Mouse (Mus musculus) limb, embryonic 13.5 days (tissue): ENCODE measurements around the gene Rffl. TPM values are rescaled to one million over a fixed set of nuclear protein-coding genes. Genes with fewer than 3 reads are reported as not detected.

ENCODE experiments used
- ATAC-seq: fragments of 200-750 bp; cut with Nextera tagmentation; 2 replicates; pipeline ENCODE4 v1.8.0; 2017; ENCODE audit warnings: low read depth, moderate number of reproducible peaks, moderate TSS enrichment; ENCODE audit not compliant: low FRiP score
- H3K27ac ChIP-seq: fragments of 300-500 bp; sonication (generic); 2 replicates; pipeline ENCODE4 v1.5.1; 2015; ENCODE audit warnings: inconsistent platforms, mild to moderate bottlenecking, moderate library complexity
- H3K27me3 ChIP-seq: fragments of 300-500 bp; sonication (generic); 2 replicates; pipeline ENCODE4 v1.6.1; 2015; ENCODE audit warnings: mild to moderate bottlenecking, inconsistent platforms
- H3K36me3 ChIP-seq: fragments of 300-500 bp; sonication (generic); 2 replicates; pipeline ENCODE4 v1.6.1; 2015; ENCODE audit warnings: inconsistent platforms, mild to moderate bottlenecking, moderate library complexity
- H3K4me1 ChIP-seq: fragments of 300-500 bp; sonication (generic); 2 replicates; pipeline ENCODE4 v1.6.1; 2015; ENCODE audit warnings: inconsistent platforms
- H3K4me2 ChIP-seq: fragments of 300-500 bp; sonication (generic); replicated peaks from 2 replicates; pipeline ENCODE4 v1.6.1; 2015; ENCODE audit warnings: inconsistent platforms, mild to moderate bottlenecking, moderate library complexity
- H3K4me3 ChIP-seq: fragments of 300-500 bp; sonication (generic); 2 replicates; pipeline ENCODE4 v1.5.1; 2015; ENCODE audit warnings: moderate library complexity, mild to moderate bottlenecking, inconsistent platforms
- H3K9ac ChIP-seq: fragments of 300-500 bp; sonication (generic); 2 replicates; pipeline ENCODE4 v1.6.1; 2015; ENCODE audit warnings: mild to moderate bottlenecking, inconsistent platforms
- H3K9me3 ChIP-seq: fragments of 300-500 bp; sonication (generic); 2 replicates; pipeline ENCODE4 v1.6.1; 2016; ENCODE audit warnings: inconsistent platforms
- WGBS: fragments of 180-500 bp; shearing (Covaris S2); methylation state at CpG from one replicate; pipeline ENCODE4 v1.1.7; 2015; 5-methylcytosine and 5-hydroxymethylcytosine counted together
- polyA plus RNA-seq: library from polyadenylated mRNA; unstranded; fragments of >200 nt; fragmentation: Nextera tagmentation; extraction: Ambion mirVana; gene quantifications from 2 replicates; pipeline ENCODE4 v1.2.1, GENCODE M21; 2015

Rffl gene
- polyA plus RNA-seq, result 12.3 and 14.7 TPM in 2 replicates

DNA sequence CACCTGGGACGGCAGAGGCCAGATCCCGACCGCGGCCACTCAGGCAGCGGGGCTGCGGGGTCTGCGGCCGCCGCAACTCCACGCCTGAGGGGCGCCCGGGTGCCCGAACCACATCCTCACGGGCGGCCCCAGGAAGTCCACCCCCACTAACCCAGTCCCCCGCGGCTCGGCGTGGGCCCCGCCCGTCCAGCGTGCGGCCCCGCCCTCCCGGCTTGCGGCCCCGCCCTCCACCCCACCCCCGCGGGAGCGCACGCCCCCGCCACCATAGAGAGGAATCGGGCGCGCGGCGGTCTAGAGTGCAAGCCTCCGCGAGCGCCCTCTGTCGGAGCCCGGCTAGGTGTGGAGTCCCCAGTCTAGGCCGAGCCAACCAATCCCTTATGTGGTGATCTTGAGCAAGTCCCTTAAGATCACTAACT is at the start of gene Rffl:
Gene Rffl (minus strand): TSS at position 180 of the 416 bp plus-strand sequence.
- WGBS, result under 1% methylated on average over 39 of the region's 43 CpGs

DNA sequence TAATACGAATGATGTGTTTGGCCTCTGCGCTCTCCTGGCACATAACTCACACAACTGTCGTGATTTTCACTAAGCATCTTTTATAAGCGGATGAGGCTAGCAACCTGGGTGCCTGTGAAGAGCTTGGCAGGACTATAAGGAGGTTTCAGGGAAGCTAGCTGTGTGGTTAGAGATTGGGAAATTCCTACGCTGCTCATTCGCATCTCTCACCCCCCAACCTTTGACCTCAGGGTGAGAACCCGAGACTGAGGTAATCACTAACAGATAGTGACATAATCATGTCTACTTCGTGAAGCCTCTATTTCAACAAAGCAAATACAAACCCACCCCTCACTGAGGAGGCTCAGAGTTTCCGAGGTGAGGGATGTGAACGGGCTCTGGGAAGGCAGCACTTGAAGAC is 49.8 kb upstream of the Rffl start:
- ATAC-seq, result no peak
- Histone ChIP-seq H3K9ac (no peak overlapping the region), H3K27ac (no peak overlapping the region), H3K4me3 (no peak overlapping the region), H3K36me3 (no peaks in the 10 kb centered on the region), H3K27me3 (peaks cover 57% of the 10 kb centered on the region), H3K4me1 (no peaks in the 10 kb centered on the region), H3K4me2 (no peak overlapping the region), H3K9me3 (no peaks in the 10 kb centered on the region)
- WGBS, result 39% methylated on average over 10 of the region's 10 CpGs

More for the DNA sequence above, at the start of gene Rffl:
- ATAC-seq, result peak; percentile 97
- Histone ChIP-seq H3K9ac (peak within 1 kb of the TSS; percentile 81), H3K9me3 (no peaks in the 10 kb centered on the region), H3K4me2 (peak within 1 kb of the TSS; percentile 77), H3K36me3 (no peaks in the 10 kb centered on the region), H3K4me1 (peaks cover 6% of the 10 kb centered on the region), H3K4me3 (peak within 1 kb of the TSS; percentile 85), H3K27ac (peak within 1 kb of the TSS; percentile 22; the same call in 1 of the 2 replicates), H3K27me3 (no peaks in the 10 kb centered on the region)

DNA sequence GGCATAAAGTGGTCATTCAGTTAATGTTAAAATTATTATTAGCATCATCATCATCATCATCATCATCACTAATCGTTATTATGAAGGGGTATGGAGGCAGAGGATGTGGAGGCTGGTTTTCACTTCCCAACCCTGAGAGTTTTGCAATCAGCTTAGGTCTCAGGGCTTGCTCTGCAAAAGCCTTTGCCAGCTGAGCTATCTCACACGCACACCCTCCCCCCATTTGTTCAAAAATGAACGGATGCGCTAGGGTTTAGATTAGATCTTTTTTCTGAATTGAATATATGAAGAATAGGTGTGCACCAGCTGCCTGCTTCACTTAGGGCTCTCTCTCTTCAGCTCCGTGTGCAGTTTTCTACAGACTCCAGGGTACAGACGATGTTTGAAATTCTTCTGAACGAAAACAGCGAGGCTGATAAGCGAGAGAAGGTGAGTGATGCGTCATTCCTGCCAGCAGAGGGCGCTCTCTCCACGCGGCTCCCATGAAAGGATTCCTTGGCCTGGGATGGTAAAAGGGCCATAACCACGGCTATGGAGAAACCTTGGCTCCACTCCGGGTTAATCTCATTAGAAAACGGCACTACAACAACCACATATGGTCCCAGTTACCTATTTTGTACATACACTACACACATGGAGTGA is 43.8 kb upstream of the Rffl start:
- Histone ChIP-seq H3K4me2 (peak overlapping the region; percentile 53), H3K4me3 (peak overlapping the region; percentile 17; the same call in 1 of the 2 replicates), H3K27me3 (peaks cover 31% of the 10 kb centered on the region), H3K9ac (no peak overlapping the region), H3K27ac (no peak overlapping the region), H3K4me1 (peaks cover 4% of the 10 kb centered on the region; the same call in 1 of the 2 replicates), H3K9me3 (no peaks in the 10 kb centered on the region), H3K36me3 (no peaks in the 10 kb centered on the region)
- 8% methylated on average over 16 of the region's 16 CpGs for WGBS
- ATAC-seq, result peak; percentile 22; the same call in 1 of the 2 replicates

DNA sequence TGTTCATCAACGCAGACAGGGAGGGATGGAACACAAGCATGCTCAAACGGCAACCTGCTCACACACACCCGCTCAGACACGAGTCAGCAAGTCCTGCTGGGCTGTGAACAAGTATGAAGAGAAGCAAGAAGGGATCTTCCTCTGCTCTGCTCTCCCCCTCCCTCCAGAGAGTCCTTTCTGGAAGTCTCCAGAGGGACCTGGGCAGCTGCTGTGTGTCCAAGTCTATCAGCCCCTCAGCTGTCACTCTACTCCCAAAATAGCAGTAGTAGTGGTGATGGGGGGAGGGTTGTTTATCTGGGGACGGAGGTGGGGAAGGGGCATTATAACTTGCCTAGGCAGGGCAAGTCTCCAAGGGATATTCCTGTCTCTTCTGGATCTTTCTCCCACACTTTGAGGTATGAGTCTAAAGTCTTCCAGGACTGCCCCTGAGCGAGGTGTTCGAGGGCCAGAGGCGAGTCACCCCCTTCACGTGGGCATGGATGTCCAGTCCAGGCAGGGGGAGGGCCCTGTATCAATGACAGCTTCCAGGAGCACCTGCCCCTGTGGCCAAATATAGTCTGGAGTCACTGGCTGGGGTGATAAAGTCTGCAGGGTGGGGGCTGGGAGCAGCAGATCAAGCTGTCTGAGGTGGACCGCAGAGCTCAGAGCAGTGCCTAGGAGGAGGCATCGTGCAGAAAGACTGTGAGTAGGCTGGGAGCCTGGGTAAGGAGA is 39.8 kb upstream of the Rffl start:
- H3K27ac ChIP-seq, result no peak overlapping the region
- H3K9me3 ChIP-seq, result no peaks in the 10 kb centered on the region
- peaks cover 23% of the 10 kb centered on the region for H3K27me3 ChIP-seq
- no peak overlapping the region for H3K4me2 ChIP-seq
- peaks cover 8% of the 10 kb centered on the region for H3K36me3 ChIP-seq
- 72% methylated on average over 11 of the region's 11 CpGs for WGBS
- peaks cover 14% of the 10 kb centered on the region for H3K4me1 ChIP-seq
- H3K4me3 ChIP-seq, result no peak overlapping the region
- ATAC-seq, result no peak
- H3K9ac ChIP-seq, result no peak overlapping the region

DNA sequence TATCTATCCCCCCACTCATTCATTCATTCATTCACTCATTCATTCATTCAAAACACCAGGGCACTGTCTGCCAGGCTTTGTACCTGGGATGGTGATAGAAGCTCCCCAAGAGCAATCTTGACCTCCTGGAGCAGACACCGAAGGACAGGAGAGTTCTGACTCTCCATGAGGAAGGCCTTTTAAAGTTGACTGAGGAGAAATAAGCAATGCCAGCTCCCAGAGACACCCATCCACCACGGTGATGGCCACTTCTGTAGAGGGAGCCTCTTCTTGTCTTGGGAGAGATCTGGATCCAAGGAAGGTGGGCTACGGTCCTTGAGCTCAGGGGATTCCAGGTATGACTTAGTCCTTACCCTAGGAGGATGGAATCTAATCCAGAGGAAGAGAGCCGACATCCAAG is 39.2 kb upstream of the Rffl start, which contains the start of gene Unc45b:
Gene Unc45b (plus strand): TSS at position 301 of the 400 bp plus-strand sequence.
- Histone ChIP-seq H3K4me2 (no peak within 1 kb of the TSS), H3K9me3 (no peaks in the 10 kb centered on the region), H3K27me3 (peaks cover 23% of the 10 kb centered on the region), H3K36me3 (peaks cover 13% of the 10 kb centered on the region), H3K9ac (no peak within 1 kb of the TSS), H3K4me1 (peaks cover 14% of the 10 kb centered on the region), H3K4me3 (0 out of 2 replicates have a peak within 1 kb of the TSS, but pooled peaks have one; percentile 6), H3K27ac (no peak within 1 kb of the TSS)
- no peak for ATAC-seq
- 83% methylated on average over 4 of the region's 4 CpGs for WGBS

DNA sequence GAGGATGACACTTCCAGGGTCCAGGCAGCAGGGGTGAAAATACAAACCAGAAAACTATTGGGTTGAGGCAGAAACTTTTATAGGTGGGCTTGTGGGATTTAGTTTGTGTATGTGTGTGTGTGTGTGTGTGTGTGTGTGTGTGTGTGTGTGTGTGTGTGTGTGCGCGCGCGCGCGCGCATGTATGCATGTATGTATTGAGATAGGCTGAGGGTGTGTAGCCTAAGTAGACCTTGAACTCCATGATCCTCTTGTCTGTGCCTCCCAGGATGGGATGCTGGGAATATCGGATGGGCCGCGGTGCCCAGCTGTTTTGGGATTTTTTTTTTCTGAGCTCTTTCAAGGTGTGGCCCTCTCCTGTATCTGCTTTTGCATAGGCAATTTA is 37.6 kb upstream of the Rffl start:
- Histone ChIP-seq H3K9me3 (no peaks in the 10 kb centered on the region), H3K4me2 (peak overlapping the region; percentile 86), H3K27me3 (peaks cover 14% of the 10 kb centered on the region), H3K9ac (peak overlapping the region; percentile 88), H3K36me3 (peaks cover 30% of the 10 kb centered on the region), H3K4me3 (peak overlapping the region; percentile 87), H3K27ac (no peak overlapping the region), H3K4me1 (peaks cover 10% of the 10 kb centered on the region)
- WGBS, result 56% methylated on average over 10 of the region's 10 CpGs
- no peak for ATAC-seq

DNA sequence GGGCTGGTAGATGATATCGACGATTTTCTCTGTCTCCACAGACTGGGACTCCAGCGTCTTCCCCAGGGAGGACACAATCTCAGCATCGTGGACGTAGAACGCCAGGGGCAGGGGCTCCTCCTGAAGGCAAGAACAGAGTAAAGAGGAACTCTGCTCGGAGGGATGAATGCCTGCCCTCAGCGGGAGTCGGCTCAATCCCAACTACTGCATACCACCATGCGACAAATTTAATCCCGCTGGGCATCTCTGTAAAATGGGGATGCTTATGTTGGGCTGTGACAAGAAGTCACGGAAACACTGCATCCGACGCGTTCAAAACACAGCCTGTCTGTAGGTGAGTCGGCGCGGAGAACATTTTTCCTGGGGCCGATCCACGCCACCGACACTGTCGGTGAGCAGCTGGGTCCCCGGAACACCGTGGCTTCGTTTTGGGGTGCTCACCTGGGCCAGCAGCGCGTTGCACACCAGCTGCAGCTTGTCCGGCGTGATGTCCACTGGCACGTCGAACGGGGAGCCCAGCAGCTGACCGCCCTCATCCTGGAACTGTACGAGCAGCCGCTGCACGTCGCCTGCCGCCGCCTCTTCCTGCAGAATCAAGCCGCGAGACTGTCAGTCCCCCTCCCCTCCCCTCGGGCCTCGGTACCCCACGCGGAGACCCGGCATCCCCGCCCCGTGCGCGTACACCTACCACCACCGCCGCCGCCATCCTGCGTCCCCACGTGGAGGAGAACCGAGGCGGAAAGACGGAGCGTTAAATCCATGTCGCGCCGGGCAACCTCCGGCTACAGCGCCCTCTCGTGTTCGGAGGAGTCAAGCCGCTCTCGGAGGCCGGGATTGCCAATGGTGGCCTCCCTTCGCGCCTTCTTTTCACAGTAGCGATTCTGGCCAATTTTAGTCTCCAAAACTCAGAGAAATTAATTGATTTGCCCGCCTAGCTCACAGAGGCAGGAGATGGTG is 36.9 kb upstream of the Rffl start, which contains the start of gene Nle1:
Gene Nle1 (minus strand): TSS at position 761 of the 957 bp plus-strand sequence.
- Histone ChIP-seq H3K9me3 (no peaks in the 10 kb centered on the region), H3K36me3 (peaks cover 37% of the 10 kb centered on the region), H3K4me3 (peak within 1 kb of the TSS; percentile 87), H3K9ac (peak within 1 kb of the TSS; percentile 88), H3K27ac (no peak within 1 kb of the TSS), H3K4me2 (peak within 1 kb of the TSS; percentile 86), H3K27me3 (peaks cover 8% of the 10 kb centered on the region; the same call in 1 of the 2 replicates), H3K4me1 (peaks cover 10% of the 10 kb centered on the region)
- peak; percentile 83 for ATAC-seq
- WGBS, result 1% methylated on average over 72 of the region's 73 CpGs

DNA sequence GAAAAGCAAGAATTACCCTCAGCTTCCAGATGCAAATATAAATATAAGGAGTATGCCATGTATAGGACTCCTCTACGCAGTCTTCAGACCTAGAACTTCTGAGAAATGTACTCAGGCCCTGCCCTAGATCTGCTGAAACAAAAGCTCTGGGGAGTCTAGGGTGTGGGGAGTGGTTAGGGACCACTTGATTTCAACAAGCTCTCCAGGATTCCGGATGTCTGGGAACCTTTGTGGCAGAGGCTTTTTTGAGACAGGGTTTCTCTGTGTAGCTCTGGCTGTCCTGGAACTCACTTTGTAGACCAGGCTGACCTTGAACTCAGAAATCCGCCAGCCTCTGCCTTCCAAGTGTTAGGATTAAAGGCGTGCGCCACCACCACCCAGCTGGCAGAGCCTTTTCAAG is 34.8 kb upstream of the Rffl start:
- Histone ChIP-seq H3K4me2 (no peak overlapping the region), H3K4me1 (peaks cover 10% of the 10 kb centered on the region), H3K9ac (no peak overlapping the region), H3K9me3 (no peaks in the 10 kb centered on the region), H3K4me3 (no peak overlapping the region), H3K27ac (no peak overlapping the region), H3K27me3 (0 out of 2 replicates have a peak, but pooled peaks cover 4% of the 10 kb centered on the region), H3K36me3 (peaks cover 56% of the 10 kb centered on the region)
- 94% methylated on average over 5 of the region's 5 CpGs for WGBS
- ATAC-seq, result no peak

DNA sequence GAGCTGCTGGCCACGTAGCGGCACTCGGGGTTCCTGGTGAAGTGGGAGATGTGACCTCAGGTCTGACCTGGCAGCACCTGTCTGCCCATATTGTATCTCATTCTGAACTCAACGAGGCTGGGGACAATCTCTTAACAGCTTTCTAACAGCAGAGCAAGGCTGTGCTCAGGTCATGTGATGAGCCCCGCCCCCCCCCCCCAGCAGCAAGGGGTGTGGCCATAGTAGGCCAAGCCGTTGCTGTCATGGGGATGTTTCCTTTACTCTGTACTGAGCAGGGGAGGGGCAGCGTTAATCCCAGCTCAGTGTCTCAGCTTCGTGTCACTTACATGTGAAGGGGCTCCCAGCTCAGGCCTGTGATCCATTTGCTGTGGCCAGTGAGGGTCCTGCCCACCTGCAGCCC is 33.9 kb upstream of the Rffl start:
- peaks cover 65% of the 10 kb centered on the region for H3K36me3 ChIP-seq
- H3K27ac ChIP-seq, result no peak overlapping the region
- peaks cover 10% of the 10 kb centered on the region for H3K4me1 ChIP-seq
- H3K9me3 ChIP-seq, result no peaks in the 10 kb centered on the region
- no peak overlapping the region for H3K4me2 ChIP-seq
- no peaks in the 10 kb centered on the region for H3K27me3 ChIP-seq
- no peak for ATAC-seq
- WGBS, result 64% methylated on average over 8 of the region's 8 CpGs
- H3K9ac ChIP-seq, result no peak overlapping the region
- H3K4me3 ChIP-seq, result no peak overlapping the region

DNA sequence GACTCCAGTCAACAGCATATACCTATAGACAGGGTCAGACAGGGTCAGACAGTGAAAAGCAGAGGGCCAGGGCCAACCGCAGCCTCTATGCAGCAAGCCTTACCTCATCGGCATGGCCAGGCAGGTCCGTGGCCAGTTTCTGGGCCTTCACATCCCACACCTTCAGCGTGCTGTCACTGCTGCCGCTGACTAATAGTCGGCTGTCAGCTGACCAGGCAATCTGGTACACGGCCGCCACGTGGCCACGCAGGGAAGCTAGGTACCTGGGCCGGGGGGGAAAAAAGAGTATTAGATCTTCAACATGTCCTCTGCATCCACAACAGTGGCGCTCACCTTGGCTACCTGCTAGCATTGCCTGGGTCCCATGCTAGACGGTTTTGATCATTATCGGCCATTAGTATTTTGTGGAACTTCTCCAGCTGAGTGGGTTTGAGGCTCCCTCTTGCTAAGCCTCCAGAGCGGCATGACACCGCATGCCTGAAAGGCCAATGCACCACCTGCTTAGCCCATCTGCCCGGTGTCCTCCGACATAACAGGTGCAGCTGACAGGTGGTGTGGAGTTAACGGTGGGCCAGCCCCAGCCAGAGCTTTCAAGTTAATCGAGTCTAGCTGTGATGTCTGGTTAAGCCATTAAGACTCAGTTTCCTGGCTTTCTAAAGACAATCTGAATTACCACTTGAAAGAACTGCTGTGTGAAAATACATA is 30.7 kb upstream of the Rffl start:
- H3K4me1 ChIP-seq, result no peaks in the 10 kb centered on the region
- ATAC-seq, result no peak
- H3K4me2 ChIP-seq, result no peak overlapping the region
- H3K27me3 ChIP-seq, result no peaks in the 10 kb centered on the region
- no peaks in the 10 kb centered on the region for H3K9me3 ChIP-seq
- no peak overlapping the region for H3K4me3 ChIP-seq
- no peak overlapping the region for H3K27ac ChIP-seq
- no peak overlapping the region for H3K9ac ChIP-seq
- H3K36me3 ChIP-seq, result peaks cover 70% of the 10 kb centered on the region
- WGBS, result 89% methylated on average over 20 of the region's 20 CpGs

DNA sequence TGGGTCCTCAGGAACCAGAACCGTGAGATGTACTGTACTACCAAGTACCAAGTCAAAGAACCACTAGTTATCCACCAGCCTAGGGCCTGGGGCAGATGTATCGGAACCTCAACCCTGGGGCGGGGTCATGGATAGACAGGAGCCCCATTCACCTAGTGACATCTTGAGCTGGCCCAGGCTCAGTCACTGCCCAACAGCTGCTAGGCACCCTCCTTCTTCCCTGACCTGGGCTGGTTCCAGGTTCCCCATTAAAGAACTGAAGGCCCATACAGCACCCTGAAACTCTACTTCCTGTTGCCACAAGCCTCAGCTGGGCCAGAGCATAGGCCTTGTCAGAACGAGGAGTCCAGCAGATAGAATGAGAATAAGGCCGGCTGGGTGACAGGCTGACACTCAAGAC is 28.7 kb upstream of the Rffl start:
- H3K4me2 ChIP-seq, result no peak overlapping the region
- no peak overlapping the region for H3K4me3 ChIP-seq
- WGBS, result 95% methylated on average over 5 of the region's 5 CpGs
- no peaks in the 10 kb centered on the region for H3K4me1 ChIP-seq
- H3K9me3 ChIP-seq, result no peaks in the 10 kb centered on the region
- H3K9ac ChIP-seq, result no peak overlapping the region
- no peak overlapping the region for H3K27ac ChIP-seq
- ATAC-seq, result no peak
- H3K27me3 ChIP-seq, result no peaks in the 10 kb centered on the region
- peaks cover 51% of the 10 kb centered on the region for H3K36me3 ChIP-seq
